Mouse (Mus musculus) left cerebral cortex, postnatal 14 days (tissue): Measurements from ENCODE around the gene Mt4. TPM values are rescaled to one million over a fixed set of nuclear protein-coding genes. Genes with fewer than 3 reads are reported as not detected.
"Not testable (repeated sequence)": the region's sequence is repeated elsewhere in the genome, so short reads cannot be mapped to it uniquely, and the experiment has no call there.

Experiments
- DNase-seq, 2 experiments: peaks; one replicate each; pipeline ENCODE4 v3.0.0; 2021 to 2022; ENCODE audit warnings: low spot score in 2 of 2, mixed read lengths in 1 of 2
- intact Hi-C: fragments of 180-260 bp; cut with DNase I; formaldehyde crosslinking; loops from one replicate; pipeline ENCODE4 v1.15.1; 2025
- total RNA-seq, 2 experiments: library from RNA; stranded (reverse); gene quantifications; 2 replicates each; pipeline ENCODE4 v1.2.3; 2021

Mt4 gene
- total RNA-seq, 2 experiments from 2014 or later = not detected

DNA sequence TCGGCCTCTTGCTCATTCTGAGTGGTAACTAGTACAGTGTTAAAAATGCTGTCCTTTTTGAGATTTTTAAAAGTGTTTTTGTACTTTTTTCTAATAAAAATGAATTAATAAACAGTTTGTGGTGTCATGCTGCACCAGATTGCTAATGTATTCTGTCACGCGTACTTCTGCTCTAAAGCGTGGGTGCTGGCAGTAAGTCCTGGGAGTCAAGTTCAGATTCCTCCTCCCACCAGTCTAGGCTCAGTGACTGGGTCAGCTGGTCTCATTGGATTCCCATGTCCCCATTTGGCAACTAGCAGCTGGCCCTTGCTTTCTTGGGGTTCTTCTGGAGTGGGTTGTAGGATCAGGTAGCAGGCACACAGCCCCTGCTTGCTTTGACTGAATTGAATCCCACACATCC lies 6.9 kb upstream of the Mt4 start:
- intact Hi-C loops = no loop called here
- no peak for DNase-seq

GRCm38 (mm10) chr8:94132096-94132495 lies 4.9 kb upstream of the Mt4 start:
- intact Hi-C loops = no loop called here
- no peak for DNase-seq

GRCm38 (mm10) chr8:94134601-94135000 lies 2.4 kb upstream of the Mt4 start:
- intact Hi-C loops, DNase-seq: not testable (repeated sequence)

- DNase-seq = no peak
- intact Hi-C loops = no loop called here
These were observed 1.4 kb upstream of the Mt4 start for GRCm38 (mm10) chr8:94135556-94135955.

GRCm38 (mm10) chr8:94136192-94136591 lies 805 bp upstream of the Mt4 start:
- intact Hi-C loops = no loop called here
- no peak for DNase-seq

DNA sequence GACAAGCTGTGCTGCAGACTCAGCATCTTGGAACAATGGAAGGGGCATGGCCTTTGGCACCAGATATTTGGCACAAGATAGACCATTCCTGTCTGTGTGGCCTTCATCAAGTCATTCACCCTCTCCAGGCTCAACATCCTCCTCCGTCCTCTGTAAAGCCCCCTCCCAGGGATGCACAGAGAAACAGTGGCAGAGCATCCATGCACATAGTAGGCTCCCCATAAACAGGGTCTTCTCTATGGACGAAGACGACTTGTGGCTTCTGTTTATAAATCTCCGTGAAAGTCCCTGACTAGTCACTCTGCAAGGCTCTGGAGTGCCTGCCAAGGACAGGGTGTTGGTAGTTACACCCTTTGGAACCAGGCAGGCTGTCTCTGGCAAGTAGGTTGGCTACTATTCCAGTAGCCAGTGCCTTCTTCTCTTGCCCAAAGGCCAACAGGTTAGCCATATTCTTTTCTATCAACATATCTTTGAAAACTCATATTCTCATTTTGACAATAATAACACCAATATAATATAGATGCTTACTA lies 3.3 kb downstream of the Mt4 start:
- DNase-seq = no peak

GRCm38 (mm10) chr8:94148236-94148635 lies 11.2 kb downstream of the Mt4 start:
- DNase-seq = peak; percentile 21 to 77
- intact Hi-C loops = no loop called here

More for the DNA sequence above, 3.3 kb downstream of the Mt4 start:
- intact Hi-C loops = no loop called here

DNA sequence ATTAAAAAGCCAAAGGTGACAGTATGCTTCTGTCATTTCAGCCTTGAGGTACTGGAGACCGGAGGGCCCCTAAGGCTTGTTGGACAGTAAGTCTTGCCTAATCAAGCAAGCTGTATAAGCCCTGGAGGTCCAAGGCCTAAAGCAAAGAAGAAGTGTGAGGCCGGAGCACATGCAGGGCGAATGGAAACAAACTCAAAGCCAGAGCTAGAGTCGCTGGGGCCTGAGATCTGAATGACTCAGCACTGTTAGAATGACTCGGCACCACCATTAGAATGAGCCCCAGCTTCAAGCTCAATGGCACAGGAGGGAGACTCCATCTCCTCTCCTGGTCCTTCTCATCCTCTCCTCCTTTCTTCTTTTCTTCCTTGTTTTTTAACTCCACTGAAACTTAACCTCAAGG lies 13.9 kb downstream of the Mt4 start:
- no peak for DNase-seq
- intact Hi-C loops = no loop called here

- intact Hi-C loops = loop anchor here (2.0 kb wide), 1 partner anchor 54 kb away; the partner anchor contains the start of gene Bbs2
These were observed 15.7 kb downstream of the Mt4 start, which contains the start of gene Mt3 for GRCm38 (mm10) chr8:94152513-94153300. Mt3 (plus strand) TSS chr8:94152607.

GRCm38 (mm10) chr8:94153451-94153850 lies 16.5 kb downstream of the Mt4 start:
- intact Hi-C loops = loop anchor here (2.0 kb wide), 1 partner anchor 55 kb away; the partner anchor contains the start of gene Bbs2
- DNase-seq = peak; percentile 23 to 42

More at GRCm38 (mm10) chr8:94152513-94153300, 15.7 kb downstream of the Mt4 start, which contains the start of gene Mt3:
- DNase-seq = peak; percentile 88 to 89

DNA sequence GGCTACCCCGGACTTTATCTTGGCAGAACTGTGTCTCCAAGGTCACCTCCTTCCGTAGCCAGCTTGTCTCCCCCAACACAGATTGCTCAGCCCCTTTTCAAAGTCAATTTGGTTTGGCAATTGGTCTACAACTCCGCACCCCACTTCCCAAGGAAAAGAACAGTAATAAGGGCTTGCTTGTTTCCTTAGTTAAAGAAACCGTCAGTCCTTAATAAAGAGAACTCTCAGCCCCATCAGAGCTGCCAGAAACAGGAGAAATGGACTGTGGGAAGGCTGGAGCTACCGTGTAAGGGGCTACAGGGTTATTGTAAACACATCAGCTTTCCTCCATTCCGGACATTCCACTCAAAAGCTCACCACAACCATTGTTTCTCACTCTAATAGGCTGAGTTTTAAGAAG lies 17.5 kb downstream of the Mt4 start:
- intact Hi-C loops = no loop called here
- DNase-seq = no peak

- DNase-seq = no peak
- intact Hi-C loops = no loop called here
These were observed 19.1 kb downstream of the Mt4 start for GRCm38 (mm10) chr8:94156092-94156491.

DNA sequence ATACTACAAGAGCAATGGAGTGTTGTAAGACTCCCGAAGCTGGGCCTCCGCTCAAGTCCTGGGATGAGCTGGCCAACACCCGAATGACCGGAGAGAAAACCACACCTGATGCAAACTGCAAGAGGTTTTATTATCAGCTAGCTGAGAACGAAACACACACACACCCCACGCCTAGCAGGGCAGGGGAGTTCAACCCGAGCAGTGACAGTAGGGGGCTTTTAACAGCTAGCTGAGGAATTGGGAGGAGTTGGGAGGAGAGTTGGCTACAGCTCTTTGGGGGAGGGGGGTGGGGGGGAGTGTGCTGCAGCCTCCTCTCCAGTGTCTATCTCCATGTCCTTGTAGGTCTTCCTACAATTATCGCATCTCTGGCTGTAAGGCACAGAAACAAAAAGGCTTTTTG lies 28.8 kb downstream of the Mt4 start:
- intact Hi-C loops, DNase-seq: not testable (repeated sequence)

DNA sequence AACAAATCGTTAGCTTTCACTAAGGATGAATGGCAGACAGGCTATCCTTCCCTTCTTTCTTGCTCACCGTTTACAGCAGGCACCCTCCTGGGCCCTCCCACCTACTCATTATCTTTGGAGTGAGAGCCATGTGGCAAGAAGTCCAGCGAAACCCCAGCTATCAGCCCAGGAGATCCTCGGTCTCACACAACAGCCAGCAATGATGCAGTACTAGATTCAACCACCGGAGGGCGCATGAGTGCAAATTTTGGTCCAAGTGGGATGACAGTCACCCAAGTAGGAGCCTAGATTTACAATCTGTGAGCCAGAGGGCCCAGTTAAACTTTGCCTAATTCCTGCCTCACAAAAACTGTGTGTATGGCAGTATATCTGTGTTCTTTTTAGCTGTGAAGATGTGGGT lies 30.2 kb downstream of the Mt4 start:
- intact Hi-C loops = loop anchor here (1.0 kb wide), 1 partner anchor 32 kb away; no protein-coding TSS in a partner anchor
- peak; percentile 94 to 96 for DNase-seq

DNA sequence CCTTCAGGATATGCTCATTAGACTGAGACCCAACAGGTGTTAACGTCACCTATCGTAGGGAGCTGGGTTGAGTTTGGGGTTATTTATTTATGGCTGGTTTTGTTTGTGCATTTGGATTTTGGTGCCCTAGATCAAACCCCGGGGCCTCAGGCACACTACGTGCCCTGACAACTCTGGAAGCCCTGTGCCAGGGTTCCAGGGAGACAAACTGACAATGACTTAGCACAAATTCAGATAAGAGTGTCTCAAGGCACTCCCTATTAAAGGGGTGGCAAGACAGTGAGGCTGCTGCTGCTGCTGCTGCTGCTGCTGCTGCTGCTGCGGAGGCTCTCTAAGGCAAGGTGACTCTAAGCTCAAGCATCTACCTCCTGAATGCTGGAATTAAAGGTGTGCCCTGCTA lies 32.5 kb downstream of the Mt4 start:
- DNase-seq = no peak
- intact Hi-C loops = no loop called here

- intact Hi-C loops = no loop called here
- peak; percentile 59 to 75 for DNase-seq
These were observed 34.3 kb downstream of the Mt4 start for GRCm38 (mm10) chr8:94171321-94171755.

- intact Hi-C loops = no loop called here
- DNase-seq = peak; percentile 72 to 94
These were observed 35.2 kb downstream of the Mt4 start, which contains the start of gene Mt2 for GRCm38 (mm10) chr8:94172075-94172808. Mt2 (plus strand) TSS chr8:94172664.

DNA sequence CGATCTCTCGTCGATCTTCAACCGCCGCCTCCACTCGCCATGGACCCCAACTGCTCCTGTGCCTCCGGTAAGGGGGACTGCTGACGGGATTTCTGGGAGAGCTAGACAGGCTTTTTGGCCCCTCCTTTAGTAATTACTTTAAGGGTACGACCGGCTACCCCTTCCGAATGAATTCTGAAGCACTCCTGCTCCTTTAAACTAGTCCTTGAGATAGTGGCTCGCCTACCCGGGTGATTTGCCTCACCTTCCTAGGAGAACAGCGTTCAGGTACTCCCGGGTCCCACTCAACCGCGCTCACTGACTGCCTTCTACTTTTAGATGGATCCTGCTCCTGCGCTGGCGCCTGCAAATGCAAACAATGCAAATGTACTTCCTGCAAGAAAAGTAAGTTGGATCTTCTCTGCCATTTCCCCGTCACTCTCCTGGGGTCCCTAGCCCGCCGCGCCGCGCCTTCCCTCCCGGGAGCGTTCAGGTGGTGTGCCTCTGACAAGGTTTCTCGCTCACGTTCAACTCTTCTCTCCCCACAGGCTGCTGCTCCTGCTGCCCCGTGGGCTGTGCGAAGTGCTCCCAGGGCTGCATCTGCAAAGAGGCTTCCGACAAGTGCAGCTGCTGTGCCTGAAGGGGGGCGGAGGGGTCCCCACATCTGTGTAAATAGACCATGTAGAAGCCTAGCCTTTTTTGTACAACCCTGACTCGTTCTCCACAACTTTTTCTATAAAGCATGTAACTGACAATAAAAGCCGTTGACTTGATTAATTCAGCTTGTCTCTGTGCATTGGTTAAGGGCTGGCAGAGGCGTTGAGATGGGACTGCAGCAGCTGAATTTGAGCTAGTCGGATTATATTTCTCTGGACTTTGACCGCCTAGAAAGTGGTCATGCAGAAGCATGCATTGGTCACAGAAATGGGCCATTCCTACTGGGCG lies 36.1 kb downstream of the Mt4 start:
- intact Hi-C loops = no loop called here
- DNase-seq = no peak

GRCm38 (mm10) chr8:94173848-94174403 lies 36.9 kb downstream of the Mt4 start:
- intact Hi-C loops = no loop called here
- DNase-seq = no peak
